Mouse (Mus musculus) left cerebral cortex, postnatal 25 days (tissue): Measurements from ENCODE around the gene Gbp2b. TPM values are rescaled to one million over a fixed set of nuclear protein-coding genes. Genes with fewer than 3 reads are reported as not detected.
"Not testable (repeated sequence)": the region's sequence is repeated elsewhere in the genome, so short reads cannot be mapped to it uniquely, and the experiment has no call there.

Experiments used
- DNase-seq, 2 experiments: peaks; one replicate each; pipeline ENCODE4 v3.0.0; 2022; ENCODE audit warnings: low spot score in 2 of 2, mixed read lengths in 1 of 2
- intact Hi-C: fragments of 180-260 bp; cut with DNase I; formaldehyde crosslinking; loops from one replicate; pipeline ENCODE4 v1.15.1; 2025
- microRNA-seq, 2 experiments: library from miRNA; unstranded; fragments of <30 nt; microRNA quantifications; one replicate each; pipeline ENCODE4 v1.2.0; 2022
- total RNA-seq, 2 experiments: library from RNA; stranded (reverse); gene quantifications; 2 replicates each; pipeline ENCODE4 v1.2.3; 2021

Gbp2b gene
- total RNA-seq, 2 experiments from 2014 or later, result not detected

DNA sequence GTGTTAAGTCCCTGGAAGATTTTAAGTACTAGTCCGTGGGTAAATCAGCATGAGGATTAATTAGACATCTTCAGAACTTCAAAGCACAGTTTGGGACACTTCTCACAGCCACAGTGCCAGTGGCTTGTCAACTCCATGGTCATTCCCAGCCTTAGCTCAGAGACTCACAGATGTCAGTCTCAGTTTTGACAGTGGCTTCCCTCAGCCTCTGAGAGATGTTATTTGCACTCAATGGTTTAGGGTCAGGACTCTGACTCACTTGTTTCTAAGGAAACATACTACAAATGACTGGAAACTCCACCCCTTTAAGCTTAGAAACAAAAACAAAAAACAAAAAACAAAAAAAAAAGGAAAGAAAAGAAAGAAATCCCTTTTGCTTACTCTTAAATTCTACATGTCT lies 25.0 kb downstream of the Gbp2b start:
- DNase-seq, result no peak
- intact Hi-C loops, result loop anchor here (2.0 to 5.0 kb wide), 2 partner anchors 47 to 127 kb away; partner anchors contain the start of gene Gbp5

DNA sequence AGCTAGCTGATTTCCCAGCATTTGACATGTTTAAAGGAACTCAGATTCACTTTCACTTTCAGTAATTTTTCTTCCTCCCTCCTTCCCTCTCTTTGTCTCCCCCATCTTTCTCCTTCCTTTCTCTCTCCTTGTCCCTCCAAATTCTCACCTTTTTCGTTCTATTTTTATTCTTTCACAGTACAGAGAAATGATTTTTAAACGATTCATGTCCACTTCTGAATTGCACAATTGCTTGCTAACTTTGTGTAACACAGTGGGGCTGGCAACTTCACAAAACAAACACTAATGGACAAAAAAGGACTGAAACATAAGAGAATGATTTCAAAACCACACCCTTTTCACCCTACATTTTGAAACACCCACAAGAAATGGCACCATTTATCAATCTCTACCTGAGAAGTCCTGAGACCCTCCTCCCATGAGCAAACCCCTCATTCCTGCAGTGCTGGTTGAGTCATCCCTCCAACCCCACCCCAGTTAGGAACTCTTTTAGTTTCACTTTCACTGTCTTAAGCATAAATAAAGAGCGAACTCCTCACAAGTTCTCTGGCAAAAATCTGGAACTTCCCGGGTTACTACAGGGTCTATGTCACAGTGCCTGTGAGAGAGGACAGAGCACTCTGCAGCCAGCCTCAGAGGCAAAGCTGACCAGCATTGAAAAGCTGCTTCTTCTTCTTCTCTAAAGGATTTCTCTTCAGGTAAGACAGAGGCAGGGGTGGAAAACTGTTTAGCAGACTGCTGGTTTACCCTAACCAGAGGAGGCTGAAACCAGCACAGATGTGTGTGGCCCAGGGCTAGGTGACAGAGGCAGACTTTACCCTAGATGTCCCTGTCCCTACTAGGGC lies 25.7 kb downstream of the Gbp2b start, which contains the start of gene Gbp2:
Gene Gbp2 (plus strand): TSS at position 492 of the 845 bp plus-strand sequence.
- intact Hi-C loops, result loop anchor here (2.0 to 5.0 kb wide), 2 partner anchors 48 to 128 kb away; partner anchors contain the start of gene Gbp5

DNA sequence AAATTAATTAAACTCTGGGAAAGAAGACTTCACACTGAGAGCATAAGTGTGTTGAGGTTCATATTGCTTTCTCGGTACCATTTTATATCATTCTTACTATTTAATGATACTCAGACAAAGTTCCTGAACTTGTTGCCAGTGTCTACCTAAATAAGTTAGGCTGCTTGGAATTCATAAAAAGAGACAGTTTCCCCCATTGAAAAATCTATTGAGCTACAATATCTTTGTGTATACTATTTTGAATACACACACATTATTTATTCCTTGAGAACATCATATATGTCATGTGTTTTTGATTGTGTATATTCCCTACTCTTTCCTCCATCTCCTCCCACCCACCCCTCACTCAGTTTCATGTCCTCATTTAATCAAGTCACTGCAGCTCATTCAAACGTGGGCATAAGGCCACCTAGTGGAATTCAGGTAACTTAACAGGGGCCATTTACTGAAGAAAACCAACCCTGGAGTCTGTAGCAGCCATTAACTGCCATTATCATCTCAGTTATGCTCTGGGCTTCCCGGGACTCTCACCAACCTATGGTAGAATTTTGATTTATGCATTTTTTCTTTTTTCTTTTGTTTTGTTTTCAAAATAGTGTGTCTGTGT lies 26.4 kb downstream of the Gbp2b start:
- DNase-seq, result no peak
- intact Hi-C loops, result loop anchor here (2.0 to 5.0 kb wide), 2 partner anchors 49 to 128 kb away; partner anchors contain the start of gene Gbp5

More for the DNA sequence above, 25.7 kb downstream of the Gbp2b start, which contains the start of gene Gbp2:
- DNase-seq, result no peak

DNA sequence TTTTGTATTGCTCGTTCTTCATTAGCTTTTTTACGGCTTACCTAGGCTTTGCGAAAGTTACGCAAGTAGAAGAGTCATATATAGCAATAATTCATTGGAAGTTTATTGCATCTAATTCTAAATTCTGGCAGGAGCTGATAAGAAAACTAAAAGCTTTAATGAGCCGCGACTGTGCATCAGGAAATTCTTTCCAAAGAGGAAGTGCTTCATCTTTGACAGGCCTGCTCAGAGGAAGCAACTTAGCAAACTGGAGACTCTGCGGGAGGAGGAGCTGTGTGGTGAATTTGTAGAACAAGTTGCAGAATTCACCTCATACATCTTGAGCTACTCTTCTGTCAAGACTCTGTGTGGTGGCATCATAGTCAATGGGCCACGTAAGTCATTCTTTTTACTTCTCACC lies 35.7 kb downstream of the Gbp2b start:
- DNase-seq, result no peak
- intact Hi-C loops, result no loop called here

DNA sequence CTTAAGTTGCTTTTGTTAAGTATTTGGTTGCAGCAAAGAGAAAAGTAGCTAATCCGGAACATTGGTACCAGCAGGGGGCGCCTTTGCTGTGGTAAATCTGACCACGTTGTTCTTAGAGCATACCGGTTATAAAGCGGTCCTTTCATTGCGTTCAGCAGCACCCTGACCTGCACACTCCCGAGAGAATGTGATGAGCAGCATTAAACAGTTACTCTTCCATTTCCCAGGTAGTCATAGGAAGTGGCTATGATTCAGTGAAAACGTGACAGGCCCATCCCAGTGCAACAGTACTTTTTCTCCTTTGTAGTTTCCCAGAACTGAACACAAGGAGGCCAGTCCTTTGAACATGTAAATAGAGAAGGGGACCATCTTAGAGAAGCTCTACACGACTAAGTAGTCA lies 45.6 kb downstream of the Gbp2b start:
- intact Hi-C loops, result loop anchor here (5.0 kb wide), 1 partner anchor 67 kb away; no protein-coding TSS in a partner anchor
- DNase-seq, result peak; percentile 16 to 19

DNA sequence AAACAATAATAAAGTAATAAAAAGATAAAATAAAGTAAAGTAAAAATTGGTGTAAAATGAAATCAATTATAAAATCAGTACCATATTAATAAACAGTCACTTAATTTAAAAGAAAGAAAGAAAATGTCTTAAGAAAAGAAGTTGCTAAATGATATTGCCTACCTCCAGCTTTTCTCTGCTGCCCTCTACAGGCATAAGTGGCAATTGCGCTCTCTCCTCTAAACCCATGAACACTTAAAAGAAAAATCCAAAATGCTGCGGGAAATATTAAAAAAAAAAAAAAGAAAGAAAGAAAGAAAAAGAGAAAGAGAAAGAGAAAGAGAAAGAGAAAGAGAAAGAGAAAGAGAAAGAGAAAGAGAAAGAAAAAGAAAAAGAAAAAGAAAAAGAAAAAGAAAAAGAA lies 51.3 kb downstream of the Gbp2b start:
- intact Hi-C loops, result loop anchor here (2.0 kb wide), 1 partner anchor 155 kb away; no protein-coding TSS in a partner anchor
- DNase-seq, result peak; percentile 47 to 65

DNA sequence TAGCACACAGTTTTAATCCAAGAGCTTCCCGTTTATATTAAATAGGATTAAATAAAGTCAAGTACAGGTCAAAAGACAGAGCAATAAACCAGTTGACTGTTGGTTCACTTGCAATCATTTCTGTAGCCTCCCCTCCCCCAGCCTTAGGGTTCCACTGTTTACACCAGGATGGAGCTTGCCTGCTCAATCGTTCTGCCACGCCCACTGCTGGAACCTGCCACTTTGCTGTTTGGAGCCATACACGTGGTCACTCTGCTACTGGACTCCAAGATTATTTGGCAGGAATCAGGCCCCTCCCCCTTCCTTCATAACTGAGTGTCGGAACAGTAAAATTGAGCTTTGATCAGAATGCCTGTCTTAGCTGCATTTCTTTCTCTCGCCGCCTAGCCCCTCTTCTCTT lies 53.2 kb downstream of the Gbp2b start:
- DNase-seq, result not testable (repeated sequence)
- intact Hi-C loops, result loop anchor here (2.0 kb wide), 1 partner anchor 157 kb away; no protein-coding TSS in a partner anchor

DNA sequence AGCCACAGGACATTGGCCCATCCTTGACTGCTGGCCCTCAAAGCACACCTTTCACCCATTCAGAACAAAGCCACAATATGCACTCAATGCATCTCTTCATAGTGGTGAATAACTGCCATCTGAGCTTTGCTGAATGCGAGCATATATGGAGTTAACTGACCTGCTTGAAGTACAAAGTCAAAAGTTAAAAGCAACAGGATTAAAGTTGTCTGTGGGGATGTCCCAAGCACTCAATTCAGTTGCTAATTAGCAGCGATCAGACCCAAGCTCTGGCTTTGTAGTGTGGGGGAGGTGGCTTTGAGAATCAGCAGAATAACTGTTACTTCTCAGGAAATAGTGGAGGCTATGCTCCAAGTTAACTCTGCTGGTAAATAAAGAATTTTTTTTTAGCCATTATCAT lies 55.6 kb downstream of the Gbp2b start:
- intact Hi-C loops, result no loop called here
- DNase-seq, result no peak

DNA sequence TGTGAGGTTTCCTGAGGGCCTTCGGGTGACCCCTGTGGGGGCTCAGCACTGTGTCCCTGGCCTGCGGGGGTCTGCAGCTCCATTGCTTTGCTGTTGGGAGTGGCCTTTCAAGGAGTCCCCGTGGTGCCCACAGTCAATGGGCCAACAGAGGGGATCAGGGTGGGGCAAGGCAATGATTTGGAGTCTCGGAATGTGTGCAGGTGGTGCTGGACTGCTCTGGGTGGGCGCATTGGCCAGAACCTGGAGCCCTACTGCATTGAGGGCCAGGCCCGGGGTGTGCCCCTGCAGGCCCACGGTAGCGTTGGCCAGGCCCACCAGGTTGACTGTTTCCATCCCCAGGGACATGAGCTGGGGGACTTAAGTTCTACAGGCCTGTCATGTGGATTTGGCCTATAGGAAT lies 70.1 kb downstream of the Gbp2b start:
- intact Hi-C loops, result no loop called here
- DNase-seq, result no peak

Small RNAs within 50 kb of the gene (microRNA-seq; reads per million reads assigned to microRNA genes)
- 0 reads per million in 2 experiments for gene Mir6381

Other genes starting within 250 kb of the Gbp2b start
- gene Pdlim5, start 199.2 kb upstream of the Gbp2b start, total RNA-seq, result 10 to 100 TPM; 18.9 to 19.1 TPM
- 1 to 10 TPM; 1.7 to 2.1 TPM for gene Gbp5, start 100.9 kb upstream of the Gbp2b start, total RNA-seq
- 1 to 10 TPM; 2.4 to 2.6 TPM for gene Gbp7, start 64.5 kb upstream of the Gbp2b start, total RNA-seq
- 1 to 10 TPM; 4.1 to 5.2 TPM for gene Gbp3, start 34.8 kb upstream of the Gbp2b start, total RNA-seq
- 1 to 10 TPM; 1.3 to 1.4 TPM for gene Gbp2, start 25.8 kb downstream of the Gbp2b start, total RNA-seq
- gene Kyat3, start 106.2 kb downstream of the Gbp2b start, total RNA-seq, result 1 to 10 TPM; 4.6 to 6.6 TPM
- 10 to 100 TPM; 39.6 to 41.3 TPM for gene Gtf2b, start 170.2 kb downstream of the Gbp2b start, total RNA-seq